Mouse (Mus musculus): ENCODE measurements at regions not wholly inside any gene's neighbourhood (a gene's known extent, or its start where the extent isn't known, plus 50 kb on each side); places are given as distances from the start of the nearest gene placed in this dataset.

- CTCF ChIA-PET: no interaction called here
- POLR2A ChIA-PET: interaction anchor here in 1 of 4 experiments (1.0 kb wide), 1 partner anchor 15 kb away, joined by 3 read pairs; no protein-coding TSS in a partner anchor
Measured at GRCm38 (mm10) chr14:61997736-61998135, 294.7 kb upstream of the Rnaseh2b start.

- CTCF ChIA-PET: no interaction called here
- POLR2A ChIA-PET: interaction anchor here in 1 of 4 experiments (1.0 kb wide), 1 partner anchor 15 kb away, joined by 3 read pairs; no protein-coding TSS in a partner anchor
Measured at GRCm38 (mm10) chr14:61998259-61998658, 294.1 kb upstream of the Rnaseh2b start.

GRCm38 (mm10) chr14:62001481-62001949 is 290.9 kb upstream of the Rnaseh2b start:
- POLR2A ChIA-PET: no interaction called here
- CTCF ChIA-PET: no interaction called here

- CTCF ChIA-PET: no interaction called here
Measured at GRCm38 (mm10) chr14:62002131-62002530, 290.3 kb upstream of the Rnaseh2b start.

GRCm38 (mm10) chr14:62003013-62003781 is 289.2 kb upstream of the Rnaseh2b start:
- ChIA-PET CTCF (no interaction called here), POLR2A (no interaction called here)

More at GRCm38 (mm10) chr14:62002131-62002530, 290.3 kb upstream of the Rnaseh2b start:
- POLR2A ChIA-PET: no interaction called here

GRCm38 (mm10) chr14:62003797-62004196 is 288.6 kb upstream of the Rnaseh2b start:
- POLR2A ChIA-PET: interaction anchor here in 1 of 4 experiments (0.6 kb wide), 1 partner anchor 322 kb away, joined by 4 read pairs; no protein-coding TSS in a partner anchor
- CTCF ChIA-PET: no interaction called here

- ChIA-PET CTCF (interaction anchor here in 2 of 4 experiments (0.8 to 1.0 kb wide), 2 partner anchors 14 to 36 kb away, joined by 3 read pairs; no protein-coding TSS in a partner anchor), POLR2A (interaction anchor here in 1 of 4 experiments (0.6 kb wide), 1 partner anchor 27 kb away, joined by 3 read pairs; no protein-coding TSS in a partner anchor)
Measured at GRCm38 (mm10) chr14:62008707-62009106, 283.7 kb upstream of the Rnaseh2b start.

GRCm38 (mm10) chr14:62018804-62019203 is 273.6 kb upstream of the Rnaseh2b start:
- ChIA-PET POLR2A (interaction anchor here in 2 of 4 experiments (0.6 kb wide), 2 partner anchors 260 to 361 kb away, joined by 3 to 4 read pairs; no protein-coding TSS in a partner anchor), CTCF (no interaction called here)

GRCm38 (mm10) chr14:62020996-62021395 is 271.4 kb upstream of the Rnaseh2b start:
- CTCF ChIA-PET: interaction anchor here in 1 of 4 experiments (0.5 to 0.7 kb wide), 2 partner anchors 9 to 448 kb away, joined by 3 to 15 read pairs; no protein-coding TSS in a partner anchor
- POLR2A ChIA-PET: interaction anchor here in 2 of 4 experiments (0.7 to 3.8 kb wide), 3 partner anchors 15 to 283 kb away, joined by 4 to 14 read pairs (median 5); no protein-coding TSS in a partner anchor

GRCm38 (mm10) chr14:62022193-62022592 is 270.2 kb upstream of the Rnaseh2b start:
- POLR2A ChIA-PET: interaction anchor here in 3 of 4 experiments (0.6 to 3.8 kb wide), 3 partner anchors 14 to 613 kb away, joined by 4 to 14 read pairs (median 6); no protein-coding TSS in a partner anchor

GRCm38 (mm10) chr14:62023022-62023421 is 269.4 kb upstream of the Rnaseh2b start:
- ChIA-PET POLR2A (interaction anchor here in 3 of 4 experiments (0.6 to 3.8 kb wide), 3 partner anchors 13 to 614 kb away, joined by 4 to 14 read pairs (median 6); no protein-coding TSS in a partner anchor), CTCF (interaction anchor here in 1 of 4 experiments (1.0 kb wide), 1 partner anchor 14 kb away, joined by 3 read pairs; no protein-coding TSS in a partner anchor)

More at GRCm38 (mm10) chr14:62022193-62022592, 270.2 kb upstream of the Rnaseh2b start:
- CTCF ChIA-PET: interaction anchor here in 1 of 4 experiments (1.0 kb wide), 1 partner anchor 13 kb away, joined by 3 read pairs; no protein-coding TSS in a partner anchor

GRCm38 (mm10) chr14:62027751-62028279 is 264.6 kb upstream of the Rnaseh2b start:
- POLR2A ChIA-PET: interaction anchor here in 2 of 4 experiments (0.5 to 1.9 kb wide), 4 partner anchors 8 to 269 kb away, joined by 3 to 10 read pairs (median 4); no protein-coding TSS in a partner anchor
- CTCF ChIA-PET: interaction anchor here in 1 of 4 experiments (0.6 kb wide), 1 partner anchor 457 kb away, joined by 3 read pairs; no protein-coding TSS in a partner anchor

- ChIA-PET CTCF (interaction anchor here in 1 of 4 experiments (0.6 kb wide), 1 partner anchor 10 kb away, joined by 15 read pairs; no protein-coding TSS in a partner anchor), POLR2A (no interaction called here)
Measured at GRCm38 (mm10) chr14:62030059-62030458, 262.3 kb upstream of the Rnaseh2b start.

GRCm38 (mm10) chr14:62033661-62034060 is 258.7 kb upstream of the Rnaseh2b start:
- ChIA-PET CTCF (interaction anchor here in 1 of 4 experiments (1.5 kb wide), 1 partner anchor 10 kb away, joined by 3 read pairs; no protein-coding TSS in a partner anchor), POLR2A (interaction anchor here in 2 of 4 experiments (0.6 to 1.2 kb wide), 3 partner anchors 9 to 407 kb away, joined by 3 read pairs; no protein-coding TSS in a partner anchor)

GRCm38 (mm10) chr14:62034664-62035063 is 257.7 kb upstream of the Rnaseh2b start:
- ChIA-PET CTCF (interaction anchor here in 1 of 4 experiments (1.5 kb wide), 1 partner anchor 9 kb away, joined by 3 read pairs; no protein-coding TSS in a partner anchor), POLR2A (interaction anchor here in 1 of 4 experiments (0.6 kb wide), 1 partner anchor 283 kb away, joined by 5 read pairs; no protein-coding TSS in a partner anchor)

GRCm38 (mm10) chr14:62035416-62035815 is 257.0 kb upstream of the Rnaseh2b start:
- ChIA-PET POLR2A (interaction anchor here in 2 of 4 experiments (1.2 to 2.7 kb wide), 9 partner anchors 9 to 432 kb away, joined by 3 to 15 read pairs (median 6); no protein-coding TSS in a partner anchor), CTCF (interaction anchor here in 1 of 4 experiments (1.3 kb wide), 1 partner anchor 101 kb away, joined by 3 read pairs; no protein-coding TSS in a partner anchor)

GRCm38 (mm10) chr14:62037514-62037913 is 254.9 kb upstream of the Rnaseh2b start:
- ChIA-PET CTCF (no interaction called here), POLR2A (interaction anchor here (0.5 to 3.0 kb wide), 30 partner anchors 11 to 961 kb away, joined by 3 to 15 read pairs (median 3); partner anchors contain the start of genes Spryd7 (in 1 of the 4) and Trim13 (in 1 of the 4))

GRCm38 (mm10) chr14:62037917-62038316 is 254.5 kb upstream of the Rnaseh2b start:
- ChIA-PET CTCF (no interaction called here), POLR2A (interaction anchor here (0.6 to 3.0 kb wide), 27 partner anchors 11 to 960 kb away, joined by 3 to 15 read pairs (median 3); partner anchors contain the start of genes Spryd7 (in 1 of the 4) and Trim13 (in 1 of the 4))
